Mouse (Mus musculus) right cerebral cortex, postnatal 10 days (tissue): ENCODE results near the gene Cntnap5c.
A peak's percentile ranks its signal among the peaks of the same experiment; 100 is the strongest.

Experiments used
- DNase-seq, 2 experiments: peaks; one replicate each; pipeline ENCODE4 v3.0.0; 2021; ENCODE audit warnings: low spot score in 2 of 2

The Cntnap5c gene

DNA sequence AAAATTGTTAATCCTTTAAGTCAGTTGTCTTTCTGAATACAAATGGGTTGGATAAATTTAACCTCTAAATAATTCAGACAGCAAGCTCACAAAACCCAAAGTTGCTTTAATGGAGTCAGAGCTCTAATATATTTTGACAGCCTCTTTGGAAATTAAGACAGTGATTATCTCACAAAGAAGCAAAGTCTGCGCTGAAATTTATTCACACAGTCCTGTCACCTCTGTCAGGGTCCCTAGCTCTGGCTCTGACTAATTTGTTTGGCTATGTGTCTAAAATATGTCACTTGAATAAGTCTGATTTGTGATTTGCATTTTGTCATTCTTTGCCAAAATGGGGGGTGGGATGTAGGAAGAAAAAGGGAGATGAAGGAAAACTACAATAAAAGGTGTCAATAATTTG, 234.0 kb downstream of the Cntnap5c start:
- no peak for DNase-seq

- no peak for DNase-seq
These were observed 235.1 kb downstream of the Cntnap5c start for GRCm38 (mm10) chr17:58004491-58004890.

DNA sequence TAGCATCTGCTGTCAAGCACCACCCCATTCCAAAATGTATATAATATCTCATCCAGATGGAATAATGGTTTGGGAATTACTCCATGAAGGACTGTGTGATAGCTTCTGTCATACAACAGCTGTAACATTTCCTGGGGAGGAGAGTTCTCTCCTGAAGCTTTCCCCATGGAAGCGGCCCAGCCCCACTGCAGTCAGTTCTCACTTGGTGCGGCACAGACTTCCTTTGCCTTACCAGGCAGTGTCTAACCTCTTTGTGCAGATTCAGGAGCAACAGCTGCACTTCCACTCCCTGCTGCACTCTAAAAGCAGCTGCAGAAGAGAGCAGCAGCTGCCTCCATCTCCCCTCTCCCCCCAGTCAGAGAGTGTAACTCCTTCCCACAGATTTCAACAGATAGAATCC, 271.8 kb downstream of the Cntnap5c start:
- no peak for DNase-seq

DNA sequence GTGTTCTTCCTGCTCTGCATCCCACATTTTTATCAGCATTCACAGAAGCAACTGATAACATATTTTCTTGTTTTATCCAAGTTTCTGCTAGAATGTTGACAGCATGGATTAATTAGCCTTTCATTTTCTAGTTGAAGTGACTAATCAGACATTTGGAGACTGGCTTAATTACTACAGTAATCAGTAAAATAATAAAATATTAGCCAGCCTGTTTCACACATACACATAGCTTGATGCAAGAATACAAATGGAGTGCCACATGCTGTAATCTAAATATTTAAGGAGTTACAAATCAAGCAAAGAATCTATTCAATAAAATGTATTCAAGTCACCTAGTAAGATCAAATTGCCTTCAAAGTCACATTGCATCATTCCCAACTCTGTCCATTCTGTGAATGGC, 275.8 kb downstream of the Cntnap5c start:
- no peak for DNase-seq

DNA sequence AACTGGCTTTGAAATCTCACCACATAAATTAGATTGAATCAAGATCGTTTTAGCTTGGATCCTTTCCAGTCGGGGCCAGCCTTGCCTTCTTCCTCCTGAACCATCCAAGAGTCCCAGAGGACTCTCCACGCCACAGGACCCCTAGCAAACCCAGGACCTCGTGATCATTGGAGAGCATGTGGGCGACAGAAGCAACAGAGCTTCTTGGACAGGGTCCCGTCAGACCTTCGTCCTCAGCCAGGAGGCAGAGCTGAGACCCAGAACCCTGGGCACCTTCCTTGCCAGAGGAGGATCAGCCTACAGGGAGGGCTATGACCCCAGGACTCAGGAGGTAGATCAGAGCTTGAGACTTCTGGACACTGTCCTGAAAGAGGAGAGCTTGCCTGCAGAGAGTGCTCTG, 300.5 kb downstream of the Cntnap5c start:
- no peak for DNase-seq

- DNase-seq: peak; percentile 33
These were observed 313.3 kb downstream of the Cntnap5c start for GRCm38 (mm10) chr17:58082676-58083075.

DNA sequence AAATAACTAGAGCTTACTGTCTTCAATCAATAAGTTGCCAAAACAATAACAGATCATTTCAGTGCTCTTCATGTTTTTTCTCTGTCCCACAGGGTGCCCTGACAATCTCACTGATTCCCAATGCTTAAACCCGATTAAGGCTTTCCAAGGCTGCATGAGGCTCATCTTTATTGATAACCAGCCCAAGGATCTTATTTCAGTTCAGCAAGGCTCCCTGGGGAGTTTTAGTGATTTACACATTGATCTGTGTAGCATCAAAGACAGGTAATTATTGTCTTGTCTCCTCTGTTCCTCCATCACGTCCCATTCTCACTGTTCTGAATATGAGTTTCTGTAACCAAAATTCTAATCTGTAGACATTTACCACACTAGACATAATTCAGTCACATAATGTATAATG, 335.1 kb downstream of the Cntnap5c start:
- DNase-seq: no peak

GRCm38 (mm10) chr17:58107901-58108300, 338.5 kb downstream of the Cntnap5c start:
- DNase-seq: no peak

DNA sequence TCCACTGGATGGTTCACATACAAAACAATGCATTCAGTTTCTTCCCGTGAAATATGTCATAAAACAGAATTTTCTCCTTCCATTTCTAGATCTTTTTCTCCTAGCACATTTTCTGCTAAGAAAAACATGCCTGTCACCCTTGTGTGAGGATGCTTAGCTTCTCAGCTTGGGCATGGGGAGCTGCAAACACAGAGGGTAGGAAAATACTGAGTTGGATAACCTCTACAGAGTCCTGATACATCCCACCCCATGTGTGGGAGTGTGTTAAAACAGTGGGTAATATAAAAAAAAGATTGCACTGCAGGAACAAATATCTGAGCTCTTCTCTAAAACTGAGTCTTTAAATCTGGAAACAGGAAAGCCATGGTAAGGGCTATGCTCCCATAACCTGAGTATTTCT, 339.0 kb downstream of the Cntnap5c start:
- peak; percentile 19 to 24 for DNase-seq

DNA sequence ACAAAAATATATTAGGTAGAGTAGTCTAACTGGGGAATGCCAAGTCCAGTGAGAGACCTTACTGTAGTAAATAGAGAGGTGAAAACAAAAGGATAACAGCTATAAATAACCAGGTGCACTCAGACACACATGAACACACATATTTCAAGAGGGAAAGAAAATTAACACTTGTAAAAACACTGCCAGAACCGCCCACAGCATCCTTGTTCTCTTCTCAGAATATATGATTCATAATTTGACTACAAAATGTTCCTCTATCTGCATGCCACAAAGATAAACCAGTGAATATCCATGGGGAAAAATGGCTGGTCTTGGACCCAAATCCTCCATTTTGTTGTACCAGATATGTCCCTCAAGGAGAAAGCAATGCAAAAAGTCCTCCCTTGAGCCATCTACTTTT, 417.8 kb downstream of the Cntnap5c start:
- peak; percentile 38 to 39 for DNase-seq

DNA sequence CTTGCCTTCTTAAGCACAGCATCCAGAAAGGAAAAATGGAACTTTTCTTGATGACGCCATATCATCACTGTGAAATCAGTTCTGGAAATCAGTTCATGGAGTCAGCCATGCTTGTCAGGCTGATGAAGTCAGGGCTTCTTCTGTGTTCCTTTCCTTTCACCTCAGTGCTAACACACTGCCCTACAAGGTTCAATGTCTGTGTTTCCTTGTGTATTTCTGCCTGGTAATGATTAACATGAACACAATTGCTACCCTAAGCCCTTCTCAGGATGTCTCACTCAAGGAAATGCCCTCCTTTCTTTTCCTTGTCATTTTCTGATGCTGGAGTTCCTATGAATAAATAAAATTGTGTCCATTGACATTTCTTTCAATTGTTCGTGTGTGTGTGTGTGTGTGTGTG, 431.8 kb downstream of the Cntnap5c start:
- DNase-seq: no peak

- no peak for DNase-seq
These were observed 498.7 kb downstream of the Cntnap5c start for GRCm38 (mm10) chr17:58268058-58268457.

GRCm38 (mm10) chr17:58351310-58351709, 581.9 kb downstream of the Cntnap5c start:
- DNase-seq: peak in 1 of 2 experiments; percentile 30

GRCm38 (mm10) chr17:58356224-58356623, 586.9 kb downstream of the Cntnap5c start:
- no peak for DNase-seq

GRCm38 (mm10) chr17:58363582-58364267, 594.4 kb downstream of the Cntnap5c start:
- DNase-seq: no peak

- no peak for DNase-seq
These were observed 600.7 kb downstream of the Cntnap5c start for GRCm38 (mm10) chr17:58370089-58370488.

- peak; percentile 23 to 28 for DNase-seq
These were observed 638.4 kb downstream of the Cntnap5c start for GRCm38 (mm10) chr17:58407769-58408168.

GRCm38 (mm10) chr17:58408756-58409155, 639.4 kb downstream of the Cntnap5c start:
- no peak for DNase-seq

- no peak for DNase-seq
These were observed 668.1 kb downstream of the Cntnap5c start for GRCm38 (mm10) chr17:58437443-58437842.
